Mouse (Mus musculus) monocyte, adult 5-6 weeks (primary cell): ENCODE results near the gene Olfr789. TPM values are rescaled to one million over a fixed set of nuclear protein-coding genes. Genes with fewer than 3 reads are reported as not detected.

ENCODE experiments used
- ATAC-seq: fragments of 153-309, 156-312 bp; replicated peaks from 2 replicates; pipeline ENCODE4 v1.8.0; 2017; ENCODE audit warnings: mild to moderate bottlenecking; ENCODE audit not compliant: low TSS enrichment, insufficient number of reproducible peaks, severe bottlenecking, poor library complexity, low FRiP score
- total RNA-seq: library from RNA; stranded (forward); fragments of 200-1000, 200-491, 200-594 nt; gene quantifications from 3 replicates; pipeline ENCODE4 v1.2.3, GENCODE M21; 2017

The Olfr789 gene
- not detected in 3 replicates for total RNA-seq

GRCm38 (mm10) chr10:129484452-129484851 lies at the start of gene Olfr789:
Gene Olfr789 (plus strand): TSS chr10:129484752.
- ATAC-seq = no peak

DNA sequence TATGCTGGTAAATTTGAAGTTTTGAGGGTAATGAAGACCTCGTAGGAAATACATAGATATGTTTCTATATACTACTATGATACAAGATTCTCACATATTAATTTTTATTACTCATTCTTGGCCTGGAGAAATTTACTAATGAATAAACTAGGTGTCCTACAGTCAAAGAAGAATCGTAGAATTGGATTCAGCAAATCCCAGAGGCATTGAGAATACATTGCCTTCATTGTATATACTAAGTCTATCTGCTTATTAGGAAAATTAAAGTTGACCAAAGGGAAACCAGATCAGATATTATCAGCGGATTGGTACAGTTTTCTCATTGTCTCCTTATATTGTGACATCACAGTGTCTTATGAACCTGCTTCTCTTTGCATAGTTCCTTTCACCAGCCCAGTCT lies 23.0 kb upstream of the Olfr789 start, which contains the start of gene Olfr787:
Olfr787 (plus strand) TSS at position 301 of the 400 bp plus-strand sequence.
- no peak for ATAC-seq

GRCm38 (mm10) chr10:129470698-129471097 lies 13.9 kb upstream of the Olfr789 start, which contains the start of gene Olfr788:
Gene Olfr788 (plus strand): TSS chr10:129470998.
- no peak for ATAC-seq

DNA sequence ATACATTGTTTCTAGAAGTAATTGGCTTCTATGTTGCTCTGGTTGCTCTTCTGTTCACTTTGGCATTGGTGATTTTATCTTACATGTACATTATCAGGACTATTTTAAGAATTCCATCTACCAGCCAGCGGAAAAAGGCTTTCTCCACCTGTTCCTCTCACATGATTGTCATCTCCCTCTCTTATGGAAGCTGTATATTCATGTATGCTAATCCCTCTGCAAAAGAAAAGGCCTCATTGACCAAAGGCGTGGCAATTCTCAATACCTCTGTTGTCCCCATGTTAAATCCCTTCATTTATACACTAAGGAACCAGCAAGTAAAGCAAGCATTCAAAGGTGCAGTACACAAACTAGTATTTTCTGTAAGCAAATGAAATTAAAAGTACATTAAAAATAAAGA lies 11.3 kb upstream of the Olfr789 start:
- no peak for ATAC-seq

DNA sequence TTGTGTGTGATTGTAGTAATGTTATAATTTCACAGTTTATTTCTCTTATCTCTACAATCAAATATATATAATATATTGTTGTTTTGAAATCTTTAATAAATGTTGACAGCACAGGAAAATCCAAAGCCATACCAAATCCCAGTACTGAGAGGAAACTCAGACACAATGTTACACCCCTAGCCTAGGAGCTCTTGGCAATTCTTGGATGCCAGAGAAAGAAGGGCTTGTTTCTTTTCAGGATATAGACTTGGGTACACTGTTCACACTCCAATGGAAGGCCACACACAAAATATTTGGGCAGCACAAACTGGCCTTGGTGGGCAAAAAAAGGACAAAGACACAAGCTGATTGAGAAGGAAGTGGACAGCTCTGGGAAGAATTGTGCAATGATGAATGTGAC lies 10.8 kb upstream of the Olfr789 start:
- no peak for ATAC-seq

- ATAC-seq = no peak
Observed at GRCm38 (mm10) chr10:129490101-129490500, 5.5 kb downstream of the Olfr789 start.

DNA sequence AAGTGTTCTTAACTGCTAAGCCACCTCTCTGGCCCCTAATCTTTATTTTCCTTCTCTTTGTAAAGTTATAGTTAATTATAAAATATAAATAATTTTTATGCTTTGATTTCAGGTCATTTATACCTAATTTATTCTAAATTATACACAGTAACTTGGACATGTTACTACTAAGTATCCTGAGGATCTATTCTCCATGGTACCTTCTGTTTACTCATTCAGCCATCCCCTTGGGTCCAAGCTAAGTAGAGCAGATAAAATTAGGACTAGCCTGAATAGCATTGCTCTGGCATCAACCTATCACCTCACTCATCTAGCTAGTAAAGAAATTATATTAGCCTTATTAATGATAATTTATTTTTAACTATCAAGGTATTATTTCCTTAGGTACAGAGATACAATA lies 13.6 kb downstream of the Olfr789 start, which contains the start of gene Olfr790:
Olfr790 (plus strand) TSS at position 301 of the 400 bp plus-strand sequence.
- ATAC-seq = no peak

- ATAC-seq = no peak
Observed at GRCm38 (mm10) chr10:129521492-129521891, 36.9 kb downstream of the Olfr789 start, which contains the start of gene Olfr791. Gene Olfr791 (plus strand): TSS chr10:129521792.

GRCm38 (mm10) chr10:129538862-129539261 lies 54.3 kb downstream of the Olfr789 start, which contains the start of gene Olfr792:
Gene Olfr792 (plus strand): TSS chr10:129539162.
- no peak for ATAC-seq

Other genes starting within 250 kb of the Olfr789 start
- not detected in 3 replicates for gene Olfr774, start 248.5 kb upstream of the Olfr789 start, total RNA-seq
- not detected in 3 replicates for gene Olfr775, start 236.3 kb upstream of the Olfr789 start, total RNA-seq
- not detected in 3 replicates for gene Olfr776, start 225.6 kb upstream of the Olfr789 start, total RNA-seq
- not detected in 3 replicates for gene Olfr777, start 213.3 kb upstream of the Olfr789 start, total RNA-seq
- gene Olfr780, start 166.6 kb upstream of the Olfr789 start, total RNA-seq = not detected in 3 replicates
- not detected in 3 replicates for gene Olfr781, start 155.9 kb upstream of the Olfr789 start, total RNA-seq
- gene Olfr782, start 135.9 kb upstream of the Olfr789 start, total RNA-seq = not detected in 3 replicates
- gene Olfr784, start 100.7 kb upstream of the Olfr789 start, total RNA-seq = 0.19 TPM in 1 of 3 replicates, not detected in the others
- gene Olfr785, start 79.3 kb upstream of the Olfr789 start, total RNA-seq = not detected in 3 replicates
- not detected in 3 replicates for gene Olfr786, start 57.4 kb upstream of the Olfr789 start, total RNA-seq
- gene Olfr787, start 22.9 kb upstream of the Olfr789 start, total RNA-seq = not detected in 3 replicates
- gene Olfr788, start 13.8 kb upstream of the Olfr789 start, total RNA-seq = not detected in 3 replicates
- gene Olfr790, start 13.7 kb downstream of the Olfr789 start, total RNA-seq = not detected in 3 replicates
- gene Olfr791, start 37.0 kb downstream of the Olfr789 start, total RNA-seq = not detected in 3 replicates
- not detected in 3 replicates for gene Olfr792, start 54.4 kb downstream of the Olfr789 start, total RNA-seq
- gene Olfr794, start 82.9 kb downstream of the Olfr789 start, total RNA-seq = 0.10 TPM in 1 of 3 replicates, not detected in the others
- not detected in 3 replicates for gene Olfr796, start 127.8 kb downstream of the Olfr789 start, total RNA-seq
- gene Olfr798, start 143.2 kb downstream of the Olfr789 start, total RNA-seq = not detected in 3 replicates
- gene Olfr799, start 152.7 kb downstream of the Olfr789 start, total RNA-seq = 0.43 TPM in 1 of 3 replicates, not detected in the others
- gene Olfr800, start 172.9 kb downstream of the Olfr789 start, total RNA-seq = not detected in 3 replicates
- not detected in 3 replicates for gene Olfr801, start 189.1 kb downstream of the Olfr789 start, total RNA-seq
- not detected in 3 replicates for gene Olfr802, start 203.4 kb downstream of the Olfr789 start, total RNA-seq
- not detected in 3 replicates for gene Olfr803, start 209.5 kb downstream of the Olfr789 start, total RNA-seq
- gene Olfr804, start 218.5 kb downstream of the Olfr789 start, total RNA-seq = not detected in 3 replicates
- not detected in 3 replicates for gene Olfr805, start 244.6 kb downstream of the Olfr789 start, total RNA-seq